Mouse (Mus musculus): Measurements from ENCODE around the gene Mad2l2. TPM values are rescaled to one million over a fixed set of nuclear protein-coding genes. Genes with fewer than 3 reads are reported as not detected.
"Not testable (repeated sequence)": the region's sequence is repeated elsewhere in the genome, so short reads cannot be mapped to it uniquely, and the experiment has no call there.

Mad2l2 gene
- polyA plus RNA-seq, 1 experiment: 26.2 TPM

DNA sequence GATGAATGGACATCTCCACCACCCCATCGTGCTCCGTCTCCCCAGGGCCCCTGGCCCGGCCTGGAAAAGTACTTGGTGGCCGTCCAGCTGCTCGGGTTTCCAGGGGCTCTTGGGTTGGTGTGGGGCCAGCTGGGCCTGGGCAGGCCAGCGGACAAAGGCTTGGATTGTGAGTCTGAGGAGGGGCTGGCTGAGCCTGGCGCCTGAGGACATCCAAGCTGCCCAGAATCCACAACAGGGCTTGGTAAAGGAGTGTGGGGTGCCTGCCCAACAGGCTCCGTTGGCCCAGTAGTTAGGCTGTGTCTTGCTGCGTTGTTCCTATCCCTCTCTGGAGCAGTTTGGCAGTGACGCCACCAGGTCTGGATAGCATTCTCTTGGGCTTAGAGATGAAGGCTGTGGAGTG, 36.2 kb downstream of the Mad2l2 start:
- H3K4me3 ChIP-seq (ENCODE audit: insufficient read depth, low read depth, low read length): no peak overlapping the region
- H3K27ac ChIP-seq (replicated peaks; ENCODE audit: low read depth, low read length): no peak overlapping the region
- peaks cover 2% of the 10 kb centered on the region; the same call in 1 of the 2 replicates for H3K4me1 ChIP-seq (ENCODE audit: control insufficient read depth, insufficient read depth, insufficient read length, low read length)

DNA sequence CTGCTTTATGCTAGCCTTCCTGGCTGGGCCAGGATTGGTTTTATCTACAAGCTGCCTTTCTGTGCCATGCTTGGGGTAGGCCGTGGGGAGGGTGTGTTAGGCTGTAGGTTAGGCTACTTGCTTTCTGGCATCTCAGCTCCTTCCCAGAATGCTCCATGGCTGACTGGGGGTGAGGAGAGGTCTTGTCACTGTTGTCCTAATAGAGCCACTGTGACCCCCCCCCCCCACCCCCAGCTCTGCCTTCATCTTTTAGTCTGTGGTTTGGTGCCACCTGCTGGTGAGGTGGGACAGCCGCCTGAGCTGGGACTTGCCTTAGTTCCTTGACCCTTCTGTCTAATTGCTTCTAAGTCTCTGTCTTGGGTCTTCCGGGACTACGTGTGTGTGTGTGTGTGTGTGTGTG, 36.8 kb downstream of the Mad2l2 start:
- H3K4me3 ChIP-seq (ENCODE audit: insufficient read depth, low read depth, low read length): no peak overlapping the region
- H3K27ac ChIP-seq (replicated peaks; ENCODE audit: low read depth, low read length): no peak overlapping the region
- peaks cover 2% of the 10 kb centered on the region; the same call in 1 of the 2 replicates for H3K4me1 ChIP-seq (ENCODE audit: control insufficient read depth, insufficient read depth, insufficient read length, low read length)

- Histone ChIP-seq H3K27ac (replicated peaks; ENCODE audit: low read depth, low read length) (no peak overlapping the region), H3K4me3 (ENCODE audit: insufficient read depth, low read depth, low read length) (no peak overlapping the region), H3K4me1 (ENCODE audit: control insufficient read depth, insufficient read depth, insufficient read length, low read length) (peaks cover 2% of the 10 kb centered on the region; the same call in 1 of the 2 replicates)
These were observed 38.1 kb downstream of the Mad2l2 start for GRCm38 (mm10) chr4:148168287-148168686.

DNA sequence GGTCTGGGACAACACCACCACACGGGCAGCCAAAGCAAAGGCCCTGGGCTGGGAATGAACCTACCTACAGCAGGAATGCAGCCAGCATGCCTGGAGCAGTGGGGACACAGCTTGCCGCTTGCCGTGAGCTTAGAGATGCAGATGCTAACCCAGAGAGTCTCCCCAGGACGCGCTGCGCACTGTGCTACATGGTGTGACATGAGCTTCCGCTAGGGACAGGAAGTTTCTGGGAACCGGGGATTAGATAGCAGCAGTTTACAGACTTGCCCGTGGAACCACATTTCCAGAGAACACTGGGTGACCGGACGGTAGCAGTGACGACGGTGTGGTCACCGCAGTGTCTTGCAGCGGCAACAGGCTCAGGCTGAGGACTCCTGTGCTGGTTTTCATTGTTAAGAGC, 39.4 kb downstream of the Mad2l2 start:
- Histone ChIP-seq H3K27ac (replicated peaks; ENCODE audit: low read depth, low read length) (no peak overlapping the region), H3K4me3 (ENCODE audit: insufficient read depth, low read depth, low read length) (no peak overlapping the region), H3K4me1 (ENCODE audit: control insufficient read depth, insufficient read depth, insufficient read length, low read length) (peaks cover 2% of the 10 kb centered on the region; the same call in 1 of the 2 replicates)

DNA sequence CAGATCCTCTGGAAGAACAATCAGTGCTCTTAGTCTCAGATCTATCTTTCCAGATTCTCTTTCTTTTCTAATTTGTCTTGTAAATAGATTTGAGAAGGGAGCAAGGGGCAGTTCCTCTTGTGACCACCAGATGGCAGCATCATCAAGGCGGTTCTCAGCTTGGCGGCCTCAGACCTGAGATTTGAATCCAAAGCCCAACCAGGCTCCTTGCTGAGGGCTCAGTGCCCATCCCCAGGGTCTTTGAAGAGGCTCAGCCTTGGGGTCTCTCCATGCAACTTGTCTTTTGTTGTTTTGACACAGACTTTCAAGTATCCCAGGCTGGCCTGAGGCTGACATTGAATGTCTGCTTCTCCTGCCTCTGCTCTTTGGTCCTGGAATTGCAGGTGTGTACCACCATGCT, 40.7 kb downstream of the Mad2l2 start:
- Histone ChIP-seq H3K4me3 (ENCODE audit: insufficient read depth, low read depth, low read length) (no peak overlapping the region), H3K4me1 (ENCODE audit: control insufficient read depth, insufficient read depth, insufficient read length, low read length) (peaks cover 2% of the 10 kb centered on the region; the same call in 1 of the 2 replicates), H3K27ac (replicated peaks; ENCODE audit: low read depth, low read length) (no peak overlapping the region)

DNA sequence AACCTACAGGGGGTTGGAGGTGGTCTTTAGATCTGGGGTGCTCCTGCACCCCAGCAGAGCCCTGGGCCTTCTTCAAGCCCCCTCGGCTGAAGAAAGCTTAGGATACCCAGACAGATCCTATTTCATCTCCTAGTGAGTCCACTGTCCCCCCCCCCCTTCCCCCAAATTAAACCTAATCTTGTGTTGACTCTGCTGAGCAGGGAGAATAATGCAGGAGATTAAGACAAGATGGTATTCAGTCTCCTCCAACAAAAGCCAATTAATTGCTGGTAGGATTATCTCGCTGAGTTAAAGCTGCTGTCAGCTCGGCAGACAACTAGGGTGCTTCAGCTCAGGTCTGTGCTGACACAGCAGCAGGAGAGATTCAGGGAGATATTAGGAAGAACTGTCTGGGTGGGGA, 41.1 kb downstream of the Mad2l2 start:
- H3K4me3 ChIP-seq (ENCODE audit: insufficient read depth, low read depth, low read length): no peak overlapping the region
- no peak overlapping the region for H3K27ac ChIP-seq (replicated peaks; ENCODE audit: low read depth, low read length)
- peaks cover 2% of the 10 kb centered on the region; the same call in 1 of the 2 replicates for H3K4me1 ChIP-seq (ENCODE audit: control insufficient read depth, insufficient read depth, insufficient read length, low read length)

DNA sequence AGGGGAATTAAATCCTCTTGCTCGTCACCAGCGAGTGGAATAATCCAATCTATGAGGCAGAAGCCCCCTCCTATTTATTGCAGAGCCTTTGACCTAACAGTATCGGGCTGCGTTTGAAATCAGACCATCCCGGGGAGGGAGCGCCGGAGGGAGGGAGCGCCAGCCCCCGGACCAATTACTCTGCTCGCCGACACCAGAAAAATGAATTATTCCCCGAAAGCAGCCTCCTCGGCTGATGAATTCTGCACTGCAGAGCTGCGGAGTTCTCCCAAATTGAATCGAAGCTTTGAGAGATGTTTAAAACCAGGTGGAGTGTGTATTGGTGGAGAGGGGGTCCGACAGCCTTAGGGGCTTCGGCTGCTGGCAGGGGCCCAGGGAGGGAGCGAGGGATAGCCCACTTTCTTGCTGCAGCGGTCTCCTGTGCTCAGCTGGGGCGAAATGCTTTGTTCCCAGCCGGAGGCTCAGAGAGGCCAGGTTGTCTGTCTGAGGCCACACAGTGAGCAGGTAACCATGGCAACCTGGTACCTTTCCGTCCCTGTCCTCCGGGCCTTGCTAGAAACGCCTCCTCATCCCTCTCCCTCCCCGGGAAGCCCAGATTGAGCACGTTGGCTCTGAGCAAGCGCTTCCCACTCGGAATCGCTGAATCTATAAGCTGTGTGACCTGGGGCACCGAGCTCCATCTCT, 43.8 kb downstream of the Mad2l2 start:
- no peaks in the 10 kb centered on the region for H3K4me1 ChIP-seq (ENCODE audit: control insufficient read depth, insufficient read depth, insufficient read length, low read length)
- no peak overlapping the region for H3K4me3 ChIP-seq (ENCODE audit: insufficient read depth, low read depth, low read length)
- H3K27ac ChIP-seq (replicated peaks; ENCODE audit: low read depth, low read length): no peak overlapping the region

- Histone ChIP-seq H3K4me1 (ENCODE audit: control insufficient read depth, insufficient read depth, insufficient read length, low read length) (no peaks in the 10 kb centered on the region), H3K27ac (replicated peaks; ENCODE audit: low read depth, low read length) (no peak overlapping the region), H3K4me3 (ENCODE audit: insufficient read depth, low read depth, low read length) (no peak overlapping the region)
These were observed 44.3 kb downstream of the Mad2l2 start for GRCm38 (mm10) chr4:148174495-148174862.

DNA sequence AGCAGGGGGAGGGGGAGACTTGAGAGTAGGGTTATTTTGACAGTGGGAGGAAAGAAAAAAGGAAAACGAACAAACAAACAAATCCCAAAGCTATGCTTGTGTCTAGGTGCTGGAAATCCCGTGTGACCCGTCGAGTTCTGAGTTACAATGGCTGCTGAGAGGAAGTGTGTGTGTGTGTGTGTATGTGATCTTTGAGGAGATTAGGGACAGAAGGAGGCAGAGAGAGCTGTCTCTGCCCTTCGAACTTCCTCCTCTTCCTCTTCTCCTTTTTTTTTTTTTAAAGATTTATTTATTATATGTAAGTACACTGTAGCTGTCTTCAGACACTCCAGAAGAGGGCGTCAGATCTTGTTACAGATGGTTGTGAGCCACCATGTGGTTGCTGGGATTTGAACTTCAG, 46.4 kb downstream of the Mad2l2 start:
- not testable (repeated sequence) for H3K4me3 ChIP-seq (ENCODE audit: insufficient read depth, low read depth, low read length); H3K27ac ChIP-seq (replicated peaks; ENCODE audit: low read depth, low read length); H3K4me1 ChIP-seq (ENCODE audit: control insufficient read depth, insufficient read depth, insufficient read length, low read length)

GRCm38 (mm10) chr4:148177716-148178115, 47.5 kb downstream of the Mad2l2 start:
- H3K4me3 ChIP-seq (ENCODE audit: insufficient read depth, low read depth, low read length): no peak overlapping the region
- no peaks in the 10 kb centered on the region for H3K4me1 ChIP-seq (ENCODE audit: control insufficient read depth, insufficient read depth, insufficient read length, low read length)
- no peak overlapping the region for H3K27ac ChIP-seq (replicated peaks; ENCODE audit: low read depth, low read length)

DNA sequence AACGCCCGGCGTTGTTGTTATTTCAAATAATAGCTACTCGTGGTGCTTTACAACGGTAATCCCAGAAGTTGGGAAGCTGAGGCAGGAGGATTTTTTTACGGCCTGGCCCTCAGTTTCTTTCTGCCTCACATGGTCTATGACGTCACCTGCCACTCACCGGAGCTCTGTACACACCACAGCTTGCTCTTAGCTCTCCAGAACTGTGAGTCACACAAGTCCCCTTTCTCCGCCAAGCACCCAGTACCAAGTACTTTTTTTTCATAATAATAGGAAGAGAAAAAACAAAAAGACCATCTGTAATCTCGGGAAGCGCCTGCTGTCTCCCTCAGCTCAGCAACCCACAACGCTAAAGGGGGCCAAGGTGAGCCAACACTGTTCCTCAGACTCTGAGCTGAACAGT, 51.3 kb downstream of the Mad2l2 start:
- no peak overlapping the region for H3K4me3 ChIP-seq (ENCODE audit: insufficient read depth, low read depth, low read length)
- H3K27ac ChIP-seq (replicated peaks; ENCODE audit: low read depth, low read length): no peak overlapping the region

DNA sequence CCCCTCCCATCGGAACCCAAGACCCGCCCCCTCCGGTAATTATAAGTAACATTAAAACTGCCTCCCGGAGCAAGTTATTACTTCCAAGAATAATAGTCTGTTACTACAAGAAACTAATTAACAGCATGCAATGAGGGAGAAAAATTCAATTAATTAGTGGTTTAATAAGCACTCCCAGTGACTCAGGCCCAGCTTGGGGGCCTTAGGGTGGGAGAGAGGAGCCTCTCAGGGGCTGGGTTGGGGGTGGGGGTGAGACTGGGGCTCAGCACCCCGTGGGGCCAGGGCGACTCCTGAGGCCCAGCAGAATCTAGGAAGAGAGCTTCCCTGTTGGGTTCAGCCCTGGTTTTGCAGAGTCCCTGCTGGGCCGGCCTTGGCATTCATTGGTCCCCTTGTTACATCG, 52.2 kb downstream of the Mad2l2 start:
- Histone ChIP-seq H3K4me3 (ENCODE audit: insufficient read depth, low read depth, low read length) (no peak overlapping the region), H3K27ac (replicated peaks; ENCODE audit: low read depth, low read length) (no peak overlapping the region), H3K4me1 (ENCODE audit: control insufficient read depth, insufficient read depth, insufficient read length, low read length) (no peaks in the 10 kb centered on the region)

More for the DNA sequence above, 51.3 kb downstream of the Mad2l2 start:
- no peaks in the 10 kb centered on the region for H3K4me1 ChIP-seq (ENCODE audit: control insufficient read depth, insufficient read depth, insufficient read length, low read length)

DNA sequence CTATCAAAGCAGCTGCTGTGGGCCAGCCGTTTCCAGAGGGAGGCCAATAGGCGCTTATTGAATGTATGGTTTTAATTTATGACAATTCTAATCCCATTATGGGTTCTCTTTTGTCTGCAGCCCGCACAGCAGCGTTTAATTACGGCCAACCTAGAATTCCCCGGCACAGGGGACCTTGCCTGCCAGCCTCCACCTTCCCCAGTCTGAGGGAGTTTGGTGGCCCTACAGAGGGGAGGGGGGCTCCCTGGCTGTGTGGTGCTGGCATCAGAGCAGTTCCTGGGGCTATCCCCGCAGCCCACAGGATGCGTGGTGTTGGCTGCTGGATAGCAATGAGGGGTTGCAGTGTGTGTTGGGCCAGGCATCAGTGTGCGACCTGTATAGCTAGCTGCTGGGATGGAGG, 54.4 kb downstream of the Mad2l2 start:
- Histone ChIP-seq H3K27ac (replicated peaks; ENCODE audit: low read depth, low read length) (no peak overlapping the region), H3K4me3 (ENCODE audit: insufficient read depth, low read depth, low read length) (no peak overlapping the region)

DNA sequence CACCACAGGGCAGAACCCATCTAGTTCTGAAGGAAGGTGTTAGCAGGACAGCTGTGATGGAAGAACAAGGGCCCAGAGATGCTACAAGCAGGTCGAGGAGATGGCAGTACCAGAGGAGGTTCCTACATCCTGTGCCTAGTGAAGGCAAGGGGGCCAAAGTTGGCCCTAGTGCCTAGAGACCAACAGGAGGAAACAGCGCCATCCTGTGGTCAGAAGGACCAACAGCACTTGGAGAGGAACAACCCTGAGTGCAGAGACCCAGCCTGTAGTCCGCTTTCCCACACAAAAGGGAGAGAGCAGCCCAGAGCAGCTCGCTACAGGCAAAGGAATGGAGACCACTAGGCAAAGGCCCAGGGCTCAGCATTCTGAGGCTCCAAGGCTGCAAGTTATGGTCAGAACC, 55.6 kb downstream of the Mad2l2 start:
- H3K27ac ChIP-seq (replicated peaks; ENCODE audit: low read depth, low read length): no peak overlapping the region
- no peaks in the 10 kb centered on the region for H3K4me1 ChIP-seq (ENCODE audit: control insufficient read depth, insufficient read depth, insufficient read length, low read length)
- no peak overlapping the region for H3K4me3 ChIP-seq (ENCODE audit: insufficient read depth, low read depth, low read length)

More for the DNA sequence above, 54.4 kb downstream of the Mad2l2 start:
- H3K4me1 ChIP-seq (ENCODE audit: control insufficient read depth, insufficient read depth, insufficient read length, low read length): no peaks in the 10 kb centered on the region

- not testable (repeated sequence) for H3K4me3 ChIP-seq (ENCODE audit: insufficient read depth, low read depth, low read length); H3K4me1 ChIP-seq (ENCODE audit: control insufficient read depth, insufficient read depth, insufficient read length, low read length); H3K27ac ChIP-seq (replicated peaks; ENCODE audit: low read depth, low read length)
These were observed 58.6 kb downstream of the Mad2l2 start for GRCm38 (mm10) chr4:148188767-148189166.

DNA sequence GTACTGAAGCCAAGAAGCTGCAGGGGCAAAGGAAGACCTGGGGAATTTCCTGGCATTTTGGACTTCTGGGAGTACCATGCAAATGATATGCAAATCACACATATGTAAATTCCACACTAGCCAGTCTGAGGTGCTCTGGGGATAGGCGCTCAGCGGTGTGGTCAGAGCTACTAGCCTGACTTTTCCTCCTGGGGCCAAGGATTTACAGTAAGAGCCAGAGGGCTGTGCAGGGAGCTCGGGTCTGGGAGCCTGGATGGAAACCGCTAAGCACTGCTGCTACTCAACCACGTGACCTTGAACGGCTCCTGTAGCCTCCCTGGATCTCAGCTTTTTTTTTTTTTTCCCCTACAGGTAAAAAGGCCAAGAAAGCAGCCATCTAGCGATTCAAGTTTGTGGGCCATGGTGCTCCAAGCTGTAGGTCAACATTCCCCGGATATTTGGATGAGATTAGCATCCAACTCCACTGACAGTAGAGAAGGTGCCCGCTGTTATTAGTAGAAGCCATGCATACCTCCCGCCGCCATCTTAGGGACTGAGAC, 62.6 kb downstream of the Mad2l2 start:
- no peaks in the 10 kb centered on the region for H3K4me1 ChIP-seq (ENCODE audit: control insufficient read depth, insufficient read depth, insufficient read length, low read length)
- no peak overlapping the region for H3K27ac ChIP-seq (replicated peaks; ENCODE audit: low read depth, low read length)
- H3K4me3 ChIP-seq (ENCODE audit: insufficient read depth, low read depth, low read length): no peak overlapping the region

Data from brown adipose tissue, adult 24 weeks (tissue).